Mouse (Mus musculus) regulatory T cell (primary cell): ENCODE measurements around the gene Pif1.

Experiments used
- in situ Hi-C: fragments of 300-600 bp; cut with MboI, MseI; formaldehyde crosslinking; loops from one replicate; pipeline ENCODE4 v1.15.1; 2025; ENCODE audit warnings: high pct_unique_total_duplicates

Pif1 gene

DNA sequence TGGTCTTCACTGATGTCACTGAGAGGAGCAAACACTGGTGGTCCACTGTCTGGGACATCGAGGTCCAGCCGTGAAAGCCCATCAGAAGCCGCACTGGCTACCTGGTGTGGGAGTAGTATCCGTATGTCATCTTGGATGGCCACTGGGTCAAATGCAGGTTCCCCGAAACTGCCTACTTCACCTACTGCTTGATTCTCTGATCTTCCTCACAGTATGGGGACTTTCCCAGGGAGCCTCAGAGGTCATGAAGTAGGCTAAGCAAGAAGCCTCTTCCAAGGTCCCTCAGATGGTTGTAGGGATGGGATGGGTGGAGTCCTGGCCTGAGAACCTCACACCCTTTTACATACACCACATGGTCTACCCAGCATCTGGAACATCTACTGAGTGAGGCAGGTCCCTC is 30.0 kb upstream of the Pif1 start:
- in situ Hi-C loops, result no loop called here

- in situ Hi-C loops, result no loop called here
Observed at GRCm38 (mm10) chr9:65558806-65559205, 28.2 kb upstream of the Pif1 start.

GRCm38 (mm10) chr9:65561016-65561415 is 25.9 kb upstream of the Pif1 start:
- in situ Hi-C loops, result no loop called here

- in situ Hi-C loops, result no loop called here
Observed at GRCm38 (mm10) chr9:65562081-65562506, 24.9 kb upstream of the Pif1 start.

- in situ Hi-C loops, result no loop called here
Observed at GRCm38 (mm10) chr9:65563073-65563472, 23.9 kb upstream of the Pif1 start.

DNA sequence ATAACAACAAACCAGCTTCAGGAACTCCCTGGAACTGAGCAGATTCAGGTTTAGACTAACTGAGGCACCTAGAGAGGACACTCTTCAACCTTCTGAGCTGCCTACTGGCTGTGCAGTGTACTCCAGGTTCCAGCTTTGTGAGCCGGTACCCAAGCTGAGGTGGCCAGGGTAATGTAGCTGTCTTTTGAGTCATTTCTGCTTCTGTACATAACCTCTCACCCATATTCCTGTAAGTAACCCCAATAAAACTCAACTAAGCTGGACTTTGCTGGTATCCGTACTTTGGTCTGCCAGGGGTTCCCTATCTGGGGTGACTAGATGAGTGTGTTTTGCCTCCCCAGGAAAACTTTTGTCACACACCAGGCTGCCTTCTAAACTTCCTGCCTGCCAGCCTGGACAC is 22.3 kb upstream of the Pif1 start:
- in situ Hi-C loops, result no loop called here

DNA sequence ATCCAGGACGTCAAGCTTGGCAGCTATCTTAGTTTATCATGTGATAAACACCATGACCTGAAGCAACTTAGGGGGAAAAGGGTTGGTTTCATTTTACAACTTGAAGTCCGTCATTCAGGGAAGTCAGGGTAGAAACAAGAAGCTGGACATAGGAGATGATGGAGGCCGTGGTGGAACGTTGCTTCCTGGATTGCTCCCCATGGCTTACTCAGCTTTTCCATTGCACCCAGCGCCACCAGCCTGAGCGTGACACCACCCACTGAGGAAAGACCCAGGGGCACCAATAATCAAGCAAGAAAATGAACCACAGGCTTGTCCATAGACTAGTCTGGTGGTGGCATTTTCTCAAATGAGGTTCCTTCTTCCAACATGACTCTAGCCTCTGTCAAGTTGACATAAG is 18.2 kb upstream of the Pif1 start:
- in situ Hi-C loops, result no loop called here

- in situ Hi-C loops, result no loop called here
Observed at GRCm38 (mm10) chr9:65569491-65569971, 17.4 kb upstream of the Pif1 start.

DNA sequence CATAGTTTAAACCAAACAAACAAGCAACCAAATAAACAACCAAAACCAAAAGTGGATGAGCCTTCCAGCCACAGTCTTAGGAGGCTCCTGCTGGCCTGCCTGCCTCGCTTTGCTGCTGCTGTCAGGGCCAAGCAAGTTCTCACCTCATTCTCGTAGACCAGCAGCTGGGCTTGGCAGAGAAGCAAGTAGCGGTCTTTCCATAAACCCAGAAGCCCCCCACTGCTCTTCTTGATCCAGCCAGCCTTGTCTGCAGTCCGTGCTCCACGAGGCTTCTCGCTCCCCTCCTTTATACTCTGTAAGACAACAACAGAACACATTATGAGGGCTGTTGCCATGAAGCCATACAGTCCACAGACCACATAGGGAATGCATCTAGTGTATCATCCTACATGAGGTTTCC is 14.1 kb upstream of the Pif1 start:
- in situ Hi-C loops, result no loop called here

DNA sequence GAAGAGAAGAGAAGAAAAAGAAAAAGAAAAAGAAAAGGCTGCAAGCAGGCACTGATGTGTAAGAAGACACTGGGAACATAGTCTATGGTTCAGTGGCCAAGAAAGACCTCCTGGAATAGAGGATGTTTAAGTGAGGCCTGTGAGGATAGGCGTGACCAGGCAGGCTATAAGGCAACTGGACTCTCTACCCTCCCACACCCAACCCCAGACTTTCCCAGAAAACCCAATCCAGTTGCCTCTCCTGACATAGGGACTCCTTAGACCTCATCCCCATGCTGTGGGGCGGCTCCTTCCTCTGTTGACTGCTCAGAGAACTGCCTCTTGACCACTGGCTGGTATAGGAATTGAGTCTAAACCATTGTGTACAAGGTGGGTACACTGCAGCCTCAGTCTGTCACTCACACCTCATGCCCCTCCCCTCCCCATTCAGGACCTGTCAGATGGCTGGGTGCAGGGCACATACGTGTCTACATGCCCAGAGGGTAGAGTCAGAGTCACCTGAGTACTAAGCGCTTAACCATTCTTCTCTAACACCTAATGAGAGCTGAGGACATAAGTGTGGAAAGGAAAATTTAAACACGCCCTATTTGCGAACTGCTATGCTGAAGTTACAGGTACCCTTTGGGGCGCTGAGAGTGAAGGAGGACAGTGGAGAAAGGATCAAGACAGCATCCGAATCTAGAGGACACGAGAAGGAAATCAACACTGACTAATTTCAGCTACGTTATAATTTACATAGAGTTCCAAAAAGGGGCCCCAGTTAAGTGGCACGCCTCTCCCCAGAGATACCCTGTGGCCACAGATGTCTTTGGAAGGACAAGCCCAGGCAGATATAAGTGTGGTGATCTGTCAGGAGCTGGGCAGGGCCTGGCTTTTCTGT is 12.2 kb upstream of the Pif1 start:
- in situ Hi-C loops, result no loop called here

DNA sequence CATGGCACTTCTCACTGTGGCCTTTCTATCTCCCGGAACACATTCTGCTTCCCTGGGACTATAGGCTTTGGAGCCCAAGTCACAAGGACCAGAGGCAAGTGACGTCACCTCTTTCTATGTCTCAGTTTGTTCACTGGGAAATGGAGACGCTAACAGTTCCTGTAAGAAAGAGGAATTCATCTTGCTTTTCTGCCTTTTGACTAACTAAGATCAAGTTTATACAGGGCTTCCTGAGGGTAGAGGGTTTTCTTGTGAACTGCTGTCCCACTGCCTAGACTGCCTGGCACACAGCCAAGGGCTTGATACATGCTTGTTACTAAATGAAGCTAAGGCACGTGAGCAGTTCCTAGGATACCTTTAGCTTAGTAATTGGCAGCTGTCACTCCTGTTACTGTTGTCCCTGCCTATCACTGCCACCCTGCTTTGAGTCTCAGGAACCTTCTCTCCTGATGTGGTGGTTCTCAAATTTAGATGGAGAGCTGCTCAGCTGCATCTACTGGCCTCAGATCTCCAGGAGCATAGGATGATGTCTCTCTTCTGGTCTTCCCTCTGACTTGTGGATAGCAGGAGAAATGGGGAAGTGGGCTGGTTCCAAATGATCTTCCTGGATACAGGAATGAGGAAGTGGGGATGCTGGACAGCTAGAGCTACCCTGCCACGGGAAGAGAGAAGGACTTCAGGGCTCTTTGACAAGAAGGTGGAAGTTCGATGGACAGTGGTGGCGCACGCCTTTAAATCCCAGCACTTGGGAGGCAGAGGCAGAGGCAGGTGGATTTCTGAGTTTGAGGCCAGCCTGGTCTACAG is 11.4 kb upstream of the Pif1 start:
- in situ Hi-C loops, result no loop called here

DNA sequence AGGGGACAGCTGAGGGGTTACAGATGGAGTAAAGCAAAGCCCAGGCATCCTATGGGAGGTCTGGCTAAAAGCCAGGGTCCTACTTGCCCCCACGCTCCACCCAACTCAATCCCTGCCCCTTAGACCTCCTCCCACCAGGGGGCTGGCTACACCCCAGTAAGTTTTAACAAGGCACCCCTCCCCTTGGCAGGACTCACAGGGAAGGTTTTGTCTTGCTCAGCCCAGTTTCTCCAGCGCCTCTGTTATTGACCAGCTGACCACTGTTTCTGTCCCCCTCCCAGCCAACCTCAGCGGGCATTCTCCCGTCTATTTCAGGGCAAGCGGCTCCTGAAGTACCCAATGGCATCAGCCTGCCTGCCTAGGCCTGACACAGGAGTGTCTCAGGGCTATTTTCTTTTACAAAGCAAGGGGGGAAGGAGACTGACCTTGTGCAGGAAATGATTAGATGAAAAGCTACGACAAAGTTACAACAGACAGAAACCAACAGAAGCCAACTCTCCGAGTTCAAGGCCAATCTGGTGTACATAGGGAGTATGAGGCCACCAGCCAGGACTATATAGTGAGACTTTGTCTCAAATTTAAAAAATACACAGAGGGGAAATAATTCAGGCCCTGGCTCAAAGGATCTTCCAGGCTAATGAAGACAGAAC is 10.0 kb upstream of the Pif1 start:
- in situ Hi-C loops, result no loop called here

DNA sequence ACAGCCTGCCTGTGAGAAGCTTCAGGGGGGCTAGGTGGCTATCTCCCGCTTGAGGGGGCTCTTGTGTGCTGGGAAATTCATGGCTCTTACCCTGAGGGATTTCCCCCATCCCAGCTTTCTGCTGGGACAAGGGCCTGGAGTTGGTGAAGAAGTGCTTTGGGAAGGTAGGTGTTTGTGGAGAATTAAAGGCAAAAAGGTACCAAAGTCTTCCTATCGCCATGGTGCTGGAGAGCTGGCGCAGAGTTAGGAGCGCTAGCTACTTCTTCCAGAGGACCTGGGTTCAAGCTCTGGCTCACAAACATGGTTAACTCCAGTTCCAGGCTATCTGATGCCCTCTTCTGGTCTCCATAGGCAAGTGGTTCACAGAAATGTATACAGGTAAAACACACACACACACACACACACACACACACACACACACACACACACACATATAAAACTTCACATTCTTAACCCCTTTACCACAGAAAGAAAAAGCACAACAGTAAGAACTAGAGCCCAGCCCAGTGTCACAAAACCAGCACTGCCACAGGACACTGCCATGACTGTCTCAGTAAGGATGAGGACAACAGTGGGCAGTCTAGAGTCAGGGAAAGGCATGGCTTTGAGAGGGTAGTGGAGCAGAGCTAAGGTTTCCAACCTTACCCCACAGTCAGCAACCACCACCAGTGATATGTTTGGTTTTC is 9.3 kb upstream of the Pif1 start:
- in situ Hi-C loops, result no loop called here

DNA sequence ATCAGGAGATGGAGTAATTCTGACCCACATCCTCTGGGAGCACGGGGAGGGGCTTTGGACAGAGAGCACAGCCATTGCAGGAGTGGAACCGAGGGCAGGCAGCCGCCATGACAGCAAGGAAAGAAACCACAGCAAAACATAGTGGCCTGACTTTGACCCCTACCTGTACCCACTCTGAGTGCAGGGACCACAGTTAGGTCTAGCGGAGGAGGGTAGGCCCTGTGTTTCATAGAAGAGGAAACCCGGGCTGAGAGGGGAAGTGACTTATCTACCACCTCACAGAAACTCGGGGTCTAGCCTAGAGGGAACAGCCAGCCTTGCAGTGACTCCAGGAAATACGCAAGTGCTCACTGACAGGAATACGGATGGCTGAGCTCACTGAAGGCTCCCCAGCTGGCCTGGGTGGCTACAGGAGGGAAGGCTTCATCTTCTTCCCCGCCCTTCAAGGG is 8.1 kb upstream of the Pif1 start:
- in situ Hi-C loops, result no loop called here

- in situ Hi-C loops, result loop anchor here (5.0 to 10.0 kb wide), 2 partner anchors 33 to 145 kb away; partner anchors contain the start of gene Mtfmt
Observed at GRCm38 (mm10) chr9:65579781-65580371, 7.1 kb upstream of the Pif1 start, which contains the start of gene Plekho2. Plekho2 (minus strand) TSS chr9:65580040.

DNA sequence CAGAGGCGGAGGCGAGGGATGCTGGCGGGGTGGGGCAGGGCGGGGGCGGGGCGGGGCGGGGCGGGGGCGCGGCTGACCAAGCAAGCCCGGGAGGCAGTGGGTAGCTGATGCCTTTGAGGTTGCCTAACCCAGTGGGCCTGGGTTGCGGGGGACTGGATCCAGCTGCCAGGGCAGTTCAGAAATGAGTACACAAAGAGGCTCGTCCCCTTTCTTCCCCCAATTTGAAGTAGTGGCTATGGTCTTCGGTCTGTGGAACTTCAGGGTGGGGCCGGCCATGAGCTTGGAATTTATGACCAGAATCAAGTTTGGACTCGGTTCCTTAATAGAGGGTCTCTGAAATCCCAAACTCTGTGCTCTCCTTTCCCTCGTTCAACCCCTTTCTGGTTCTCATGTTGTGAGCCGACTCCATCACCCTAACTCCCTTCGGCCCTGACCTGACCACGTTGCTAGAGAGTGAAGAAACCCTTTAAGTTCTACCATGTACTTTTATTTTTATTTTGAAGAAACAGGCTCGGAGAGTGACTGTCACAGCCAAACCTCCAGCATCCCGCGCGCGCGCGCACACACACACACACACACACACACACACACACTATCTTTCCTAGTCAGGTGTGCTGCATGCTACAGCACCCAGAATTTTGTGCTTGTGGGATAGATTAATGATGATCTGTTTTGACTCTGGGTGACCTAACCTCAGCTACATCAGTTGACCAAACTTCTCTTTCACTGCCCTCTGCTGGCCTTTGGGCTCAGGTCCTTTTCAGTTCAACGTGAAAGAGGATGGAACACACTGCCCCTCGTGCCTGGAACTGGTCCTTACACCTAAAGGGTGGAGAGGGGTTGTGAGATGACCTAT is 6.3 kb upstream of the Pif1 start:
- in situ Hi-C loops, result loop anchor here (5.0 to 10.0 kb wide), 2 partner anchors 33 to 146 kb away; partner anchors contain the start of gene Mtfmt

GRCm38 (mm10) chr9:65583045-65583444 is 3.9 kb upstream of the Pif1 start:
- in situ Hi-C loops, result loop anchor here (5.0 to 10.0 kb wide), 2 partner anchors 36 to 148 kb away; partner anchors contain the start of gene Mtfmt

DNA sequence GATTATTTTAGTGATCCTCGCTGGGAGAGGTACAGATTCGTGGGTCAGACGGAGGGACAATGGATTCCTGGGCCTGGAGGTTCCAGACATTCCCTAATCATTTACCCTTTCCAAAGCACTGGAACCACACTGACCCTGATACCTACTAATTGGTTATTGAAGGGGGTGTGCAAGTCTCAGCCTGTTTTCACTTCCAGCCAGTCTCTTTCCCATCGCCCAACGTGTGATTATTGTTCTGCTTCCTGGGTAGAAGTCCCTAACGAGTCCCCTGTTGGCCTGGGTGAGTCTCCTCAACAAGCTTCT is 261 bp downstream of the Pif1 start:
- in situ Hi-C loops, result loop anchor here (5.0 to 10.0 kb wide), 2 partner anchors 65 to 152 kb away; partner anchors contain the start of genes Ankdd1a and Mtfmt

DNA sequence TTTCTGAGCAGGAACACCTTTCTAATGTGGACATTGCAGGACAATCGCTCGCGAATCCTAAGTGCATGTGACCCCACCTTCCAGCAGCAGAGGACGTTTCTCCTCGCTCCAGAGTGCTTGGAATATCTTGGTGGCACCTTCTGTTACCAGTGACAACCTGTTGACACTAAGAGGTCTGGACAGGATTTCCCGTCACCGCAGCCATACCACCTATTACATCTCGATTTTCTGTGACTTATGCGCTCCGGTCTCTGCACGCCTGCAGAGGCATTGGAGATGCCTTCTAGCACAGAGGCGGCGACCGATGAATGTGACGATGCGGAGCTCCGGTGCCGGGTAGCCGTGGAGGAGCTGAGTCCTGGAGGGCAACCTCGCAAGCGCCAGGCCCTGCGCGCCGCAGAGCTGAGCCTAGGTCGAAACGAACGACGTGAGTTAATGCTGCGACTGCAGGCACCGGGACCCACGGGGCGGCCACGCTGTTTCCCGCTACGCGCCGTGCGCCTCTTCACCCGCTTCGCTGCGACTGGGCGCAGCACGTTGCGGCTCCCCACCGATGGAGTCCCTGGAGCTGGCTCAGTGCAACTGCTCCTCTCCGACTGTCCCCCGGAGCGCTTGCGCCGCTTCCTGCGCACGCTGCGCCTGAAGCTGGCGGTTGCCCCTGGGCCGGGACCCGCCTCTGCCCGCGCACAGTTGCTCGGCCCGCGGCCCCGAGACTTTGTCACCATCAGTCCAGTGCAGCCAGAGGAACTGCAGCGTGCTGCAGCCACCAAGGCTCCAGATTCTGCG is 806 bp downstream of the Pif1 start:
- in situ Hi-C loops, result loop anchor here (5.0 to 10.0 kb wide), 2 partner anchors 65 to 153 kb away; partner anchors contain the start of genes Ankdd1a and Mtfmt
